26 mouse cellular contexts compared by ENCODE assay signal in the genomic region with DNA sequence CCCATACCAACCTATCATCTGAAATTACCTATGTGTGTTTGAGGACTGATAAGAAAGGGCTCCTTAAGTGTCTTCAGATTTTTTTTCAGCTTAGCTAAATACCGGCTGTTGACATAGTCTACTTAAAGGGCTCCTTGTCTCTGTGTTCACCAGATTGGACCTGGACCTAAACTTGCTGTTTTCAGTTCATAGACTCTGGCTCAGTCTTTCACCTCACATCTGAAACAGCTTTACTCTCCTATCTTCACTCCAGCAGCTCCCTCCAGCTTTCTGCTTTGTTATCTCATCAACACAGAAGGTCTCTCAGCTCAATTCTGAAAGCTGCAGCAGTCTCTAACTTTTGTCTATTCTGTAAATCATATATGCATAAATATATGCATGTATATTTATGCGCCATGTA.
"Had no signal": no experiment of that assay in that cellular context is flagged by ENCODE, and none has a peak within 500 bp of the region (broad histone marks: within the 10 kb centered on the region; RNA-seq: fewer than 3 reads in every experiment).

No protein-coding gene starts in this region.

- H3K4me1 ChIP-seq: heart, embryonic 13.5 days; heart, embryonic 15.5 days; hindbrain, embryonic 13.5 days; hindbrain, embryonic 15.5 days; kidney, embryonic 15.5 days; limb, embryonic 10.5 days; limb, embryonic 12.5 days; liver, embryonic 13.5 days; liver, embryonic 15.5 days had no signal

- H3K9ac ChIP-seq: heart, embryonic 13.5 days; heart, embryonic 15.5 days; hindbrain, embryonic 13.5 days; hindbrain, embryonic 15.5 days; kidney, embryonic 15.5 days; limb, embryonic 12.5 days; liver, embryonic 13.5 days; liver, embryonic 15.5 days; liver, postnatal 0 days had no signal

- H3K27me3 ChIP-seq: heart, embryonic 13.5 days; heart, embryonic 15.5 days; hindbrain, embryonic 13.5 days; hindbrain, embryonic 15.5 days; kidney, embryonic 15.5 days; limb, embryonic 12.5 days; liver, embryonic 13.5 days; liver, embryonic 15.5 days had no signal

- H3K4me3 ChIP-seq: heart, embryonic 13.5 days; heart, embryonic 15.5 days; hindbrain, embryonic 13.5 days; hindbrain, embryonic 15.5 days; kidney, embryonic 15.5 days; limb, embryonic 10.5 days; limb, embryonic 12.5 days; liver, embryonic 13.5 days; liver, embryonic 15.5 days had no signal

- H3K36me3 ChIP-seq: heart, embryonic 13.5 days; heart, embryonic 15.5 days; hindbrain, embryonic 13.5 days; hindbrain, embryonic 15.5 days; kidney, embryonic 15.5 days; limb, embryonic 10.5 days; limb, embryonic 12.5 days; liver, embryonic 13.5 days; liver, embryonic 15.5 days had no signal

- H3K9me3 ChIP-seq: heart, embryonic 13.5 days; heart, embryonic 15.5 days; hindbrain, embryonic 13.5 days; kidney, embryonic 15.5 days; limb, embryonic 10.5 days; limb, embryonic 12.5 days; liver, embryonic 13.5 days; liver, embryonic 15.5 days had no signal

- ATAC-seq: hindbrain, postnatal 0 days; intestine, embryonic 16.5 days; liver, postnatal 0 days had no signal

- H3K4me2 ChIP-seq: heart, embryonic 13.5 days; heart, embryonic 15.5 days; hindbrain, embryonic 13.5 days; hindbrain, embryonic 15.5 days; kidney, embryonic 15.5 days; limb, embryonic 12.5 days; liver, embryonic 13.5 days; liver, embryonic 15.5 days had no signal

- H3K27ac ChIP-seq: heart, embryonic 13.5 days; heart, embryonic 15.5 days; hindbrain, embryonic 13.5 days; hindbrain, embryonic 15.5 days; hindbrain, postnatal 0 days; kidney, embryonic 15.5 days; kidney, postnatal 0 days; limb, embryonic 10.5 days; limb, embryonic 12.5 days; liver, embryonic 13.5 days; liver, embryonic 15.5 days had no signal

- DNase-seq: gastrocnemius, postnatal 14 days; gastrocnemius, postnatal 36 days; heart, adult 18-20 months; heart, postnatal 14 days; heart, postnatal 36 days; kidney, adult 11 months; kidney, adult 2 months; kidney, adult 9 months; kidney, postnatal 14 days; kidney, postnatal 36 days; layer of hippocampus, adult 9-11 months; layer of hippocampus, postnatal 36 days; liver; liver, embryonic 13.5 days; liver, postnatal 0 days had no signal
